Comparison of ENCODE assay signal across 14 mouse cellular contexts in genomic region chr16:18159778-18160177, GRCm38 (mm10). TPM values are rescaled to one million over a fixed set of nuclear protein-coding genes. Genes with fewer than 3 reads are reported as not detected.
A peak's percentile ranks its signal among the peaks of the same experiment; 100 is the strongest.
DNase-seq lines count a peak whose midpoint lies in the region; ATAC-seq and TF ChIP-seq lines count a peak whose summit lies in the region.
"Had no signal": no experiment of that assay in that cellular context is flagged by ENCODE, and none has a peak within 500 bp of the region (broad histone marks: within the 10 kb centered on the region; RNA-seq: fewer than 3 reads in every experiment).

No protein-coding gene starts in this region.

- no peaks in the 10 kb centered on the region for H3K36me3 ChIP-seq in kidney, adult 2 months (ENCODE audit: control insufficient read depth, insufficient read depth, low read length)
- no peaks in the 10 kb centered on the region for H3K36me3 ChIP-seq in kidney, embryonic 14.5 days (ENCODE audit: control insufficient read depth, insufficient read depth, low read length)
- no peaks in the 10 kb centered on the region for H3K36me3 ChIP-seq in lung, postnatal 0 days (ENCODE audit: insufficient read depth, low read length)
- H3K36me3 ChIP-seq: hindbrain, embryonic 12.5 days; liver, embryonic 13.5 days; midbrain, embryonic 12.5 days had no signal

- no peaks in the 10 kb centered on the region for H3K9me3 ChIP-seq in kidney, embryonic 14.5 days (ENCODE audit: control insufficient read depth, low read length)
- no peaks in the 10 kb centered on the region for H3K9me3 ChIP-seq in lung, postnatal 0 days (ENCODE audit: low read length)
- H3K9me3 ChIP-seq: hindbrain, embryonic 12.5 days; liver, embryonic 13.5 days; midbrain, embryonic 12.5 days had no signal

- H3K27me3 ChIP-seq in kidney, adult 2 months (replicated peaks; ENCODE audit: control insufficient read depth, insufficient read depth, low read length), result no peaks in the 10 kb centered on the region
- no peaks in the 10 kb centered on the region for H3K27me3 ChIP-seq in kidney, embryonic 14.5 days (ENCODE audit: control insufficient read depth, insufficient read depth, low read length)
- H3K27me3 ChIP-seq in lung, postnatal 0 days (replicated peaks; ENCODE audit: insufficient read depth, low read length), result no peaks in the 10 kb centered on the region
- H3K27me3 ChIP-seq: hindbrain, embryonic 12.5 days; liver, embryonic 13.5 days had no signal

- H3K9ac ChIP-seq in kidney, embryonic 14.5 days (ENCODE audit: low read depth, low read length), result no peak overlapping the region
- no peak overlapping the region for H3K9ac ChIP-seq in lung, postnatal 0 days (replicated peaks; ENCODE audit: low read depth)
- H3K9ac ChIP-seq: hindbrain, embryonic 12.5 days; liver, embryonic 13.5 days; midbrain, embryonic 12.5 days had no signal

- H3K4me1 ChIP-seq in kidney, adult 2 months (ENCODE audit: control insufficient read depth, insufficient read depth, low read length), result no peaks in the 10 kb centered on the region
- peaks cover 16% of the 10 kb centered on the region for H3K4me1 ChIP-seq in kidney, embryonic 14.5 days (ENCODE audit: control insufficient read depth, insufficient read depth, low read length)
- H3K4me1 ChIP-seq in lung, postnatal 0 days (ENCODE audit: insufficient read depth, low read depth, low read length), result no peaks in the 10 kb centered on the region

- 34% methylated on average over 1 of the region's 1 CpGs for WGBS in kidney, adult 2 months
- WGBS in kidney, embryonic 14.5 days, result 64% methylated on average over 1 of the region's 1 CpGs
- 36% methylated on average over 1 of the region's 1 CpGs for WGBS in lung, postnatal 0 days

- TF ChIP-seq POLR2A in kidney, adult 2 months (IDR thresholded peaks at IDR 0.05; ENCODE audit: low read depth, low read length), result no peak

- H3K27ac ChIP-seq in kidney, adult 2 months (ENCODE audit: insufficient read depth, low read depth, low read length), result no peak overlapping the region
- no peak overlapping the region for H3K27ac ChIP-seq in kidney, embryonic 14.5 days (ENCODE audit: low read depth, low read length)
- H3K27ac ChIP-seq in lung, postnatal 0 days (ENCODE audit: low read length), result no peak overlapping the region
- H3K27ac ChIP-seq: liver, embryonic 13.5 days; midbrain, embryonic 12.5 days had no signal

- TF ChIP-seq EP300 in lung, postnatal 0 days (IDR thresholded peaks at IDR 0.05), result no peak

- H3K4me2 ChIP-seq in kidney, embryonic 14.5 days (replicated peaks; ENCODE audit: low read depth, low read length), result no peak overlapping the region
- no peak overlapping the region for H3K4me2 ChIP-seq in lung, postnatal 0 days (replicated peaks; ENCODE audit: low read depth, low read length)
- H3K4me2 ChIP-seq: hindbrain, embryonic 12.5 days; liver, embryonic 13.5 days; midbrain, embryonic 12.5 days had no signal

- TF ChIP-seq CTCF in kidney, adult 2 months (conservative IDR thresholded peaks at IDR 0.05; ENCODE audit: insufficient read depth, insufficient read length, low read depth, low read length), result no peak
- TF ChIP-seq CTCF in lung, postnatal 0 days (IDR thresholded peaks at IDR 0.05), result no peak

- H3K4me3 ChIP-seq in kidney, adult 2 months (ENCODE audit: insufficient read depth, low read depth, low read length), result no peak overlapping the region
- H3K4me3 ChIP-seq in kidney, embryonic 14.5 days (ENCODE audit: low read length), result no peak overlapping the region
- H3K4me3 ChIP-seq in lung, postnatal 0 days (ENCODE audit: low read depth, low read length), result no peak overlapping the region
- H3K4me3 ChIP-seq: hindbrain, embryonic 12.5 days; liver, embryonic 13.5 days; midbrain, embryonic 12.5 days had no signal

- no peak for ATAC-seq in kidney, embryonic 14.5 days (ENCODE audit: low FRiP score, low TSS enrichment)
- peak; percentile 47 for ATAC-seq in lung, postnatal 0 days

- DNase-seq in cerebellum, postnatal 10 days, result peak; percentile 56 to 58
- DNase-seq in cerebellum, adult 8-10 months, result no peak
- DNase-seq in kidney, adult 2 months, result peak; percentile 48
- peak; percentile 52 to 68 for DNase-seq in heart, adult 9 months (ENCODE audit: low spot score in 2 of 2)
- DNase-seq in lung, postnatal 0 days (ENCODE audit: low spot score), result peak; percentile 22
- DNase-seq in retina, embryonic 14.5 days (ENCODE audit: low spot score), result no peak
- DNase-seq in spleen, postnatal 10 days (ENCODE audit: low spot score in 2 of 2), result no peak
- DNase-seq: gastrocnemius, postnatal 36 days; liver, embryonic 13.5 days had no signal

RNA-seq across cellular contexts. Expression of gene Rtn4r, which starts 32.3 kb away (rescaled TPM):
- polyA plus RNA-seq in kidney, adult 2 months (2012; rRNA removed), result 18.9 and 26.7 TPM in 2 replicates
- 3.6 and 4.7 TPM in 2 replicates for polyA plus RNA-seq in kidney, embryonic 14.5 days (2014; fragmentation: Nextera tagmentation; extraction: Ambion mirVana)
- 0.17 and 0.23 TPM in 2 replicates for polyA plus RNA-seq in lung, postnatal 0 days (2015; fragmentation: Nextera tagmentation; extraction: Ambion mirVana)

RNA-seq across cellular contexts. Expression of gene Ccdc188, which starts 57.9 kb away (rescaled TPM):
- not detected in 2 replicates for polyA plus RNA-seq in kidney, adult 2 months (2012; rRNA removed)
- not detected in 2 replicates for polyA plus RNA-seq in kidney, embryonic 14.5 days (2014; fragmentation: Nextera tagmentation; extraction: Ambion mirVana)
- polyA plus RNA-seq in lung, postnatal 0 days (2015; fragmentation: Nextera tagmentation; extraction: Ambion mirVana), result not detected in 2 replicates
- polyA plus RNA-seq: hindbrain, embryonic 12.5 days; large intestine, adult 2 months; liver, embryonic 13.5 days; midbrain, embryonic 12.5 days; spleen, adult 2 months had no signal

Comparison
In these comparisons a context has a peak if more than half of its experiments do, and no peak if none do; other contexts are left out.
1. DNase-seq: peak in cerebellum, postnatal 10 days (2 of 2), kidney, adult 2 months (single experiment), heart, adult 9 months (2 of 2) and lung, postnatal 0 days (single experiment); none in cerebellum, adult 8-10 months (single experiment), retina, embryonic 14.5 days (single experiment) and spleen, postnatal 10 days (0 of 2).